Comparison of ENCODE assay signal across 19 mouse cellular contexts in genomic region chr17:24359006-24359405, GRCm38 (mm10). TPM values are rescaled to one million over a fixed set of nuclear protein-coding genes. Genes with fewer than 3 reads are reported as not detected.
DNase-seq lines count a peak whose midpoint lies in the region; ATAC-seq and TF ChIP-seq lines count a peak whose summit lies in the region.
"Had no signal": no experiment of that assay in that cellular context is flagged by ENCODE, and none has a peak within 500 bp of the region (broad histone marks: within the 10 kb centered on the region; RNA-seq: fewer than 3 reads in every experiment).

No protein-coding gene starts in this region.

- H3K4me2 ChIP-seq in intestine, embryonic 16.5 days (ENCODE audit: low read depth, low read length): no peak overlapping the region
- H3K4me2 ChIP-seq in intestine, postnatal 0 days (replicated peaks; ENCODE audit: low read depth): no peak overlapping the region
- no peak overlapping the region for H3K4me2 ChIP-seq in lung, embryonic 14.5 days
- H3K4me2 ChIP-seq: forebrain, embryonic 13.5 days; hindbrain, embryonic 12.5 days; limb, embryonic 15.5 days had no signal

- no peak for TF ChIP-seq CTCF in intestine, postnatal 0 days (IDR thresholded peaks at IDR 0.05; ENCODE audit: low read depth)
- no peak for TF ChIP-seq CTCF in lung, embryonic 14.5 days (IDR thresholded peaks at IDR 0.05; ENCODE audit: low read depth)

- H3K27me3 ChIP-seq in intestine, embryonic 16.5 days (replicated peaks; ENCODE audit: control insufficient read depth, insufficient read depth, low read length): no peaks in the 10 kb centered on the region
- no peaks in the 10 kb centered on the region for H3K27me3 ChIP-seq in intestine, postnatal 0 days (replicated peaks; ENCODE audit: control insufficient read depth, insufficient read depth, low read length)
- H3K27me3 ChIP-seq in lung, embryonic 14.5 days (ENCODE audit: insufficient read depth, low read length): no peaks in the 10 kb centered on the region
- H3K27me3 ChIP-seq: forebrain, embryonic 13.5 days; hindbrain, embryonic 12.5 days; limb, embryonic 15.5 days had no signal

- intact Hi-C loops in left cerebral cortex, postnatal 14 days (cut with DNase I): no loop called here

- ATAC-seq in intestine, embryonic 16.5 days: peak; percentile 31; the same call in 1 of the 2 replicates
- ATAC-seq in intestine, postnatal 0 days: no peak
- ATAC-seq in lung, embryonic 14.5 days (ENCODE audit: insufficient read depth): no peak
- no peak for ATAC-seq in frontal cortex, adult (ENCODE audit: low TSS enrichment)
- ATAC-seq: activated CD4-positive, CD25-positive, alpha-beta regulatory T cell, adult 4 months; forebrain, embryonic 13.5 days had no signal

- H3K4me1 ChIP-seq in intestine, embryonic 16.5 days (ENCODE audit: control insufficient read depth, insufficient read depth, low read length): peaks cover 3% of the 10 kb centered on the region; the same call in 1 of the 2 replicates
- 0 out of 2 replicates have a peak, but pooled peaks cover 2% of the 10 kb centered on the region for H3K4me1 ChIP-seq in intestine, postnatal 0 days (replicated peaks; ENCODE audit: control insufficient read depth, insufficient read depth, low read length)
- 0 out of 2 replicates have a peak, but pooled peaks cover 4% of the 10 kb centered on the region for H3K4me1 ChIP-seq in lung, embryonic 14.5 days (ENCODE audit: insufficient read depth)
- H3K4me1 ChIP-seq: limb, embryonic 15.5 days had no signal

- WGBS in intestine, embryonic 16.5 days: 75% methylated on average over 8 of the region's 8 CpGs
- WGBS in intestine, postnatal 0 days: 58% methylated on average over 8 of the region's 8 CpGs
- 68% methylated on average over 8 of the region's 8 CpGs for WGBS in lung, embryonic 14.5 days

- H3K9me3 ChIP-seq in intestine, embryonic 16.5 days (ENCODE audit: control insufficient read depth, low read length): no peaks in the 10 kb centered on the region
- H3K9me3 ChIP-seq in intestine, postnatal 0 days (ENCODE audit: control insufficient read depth): no peaks in the 10 kb centered on the region
- H3K9me3 ChIP-seq in lung, embryonic 14.5 days (ENCODE audit: low read depth, low read length): no peaks in the 10 kb centered on the region
- H3K9me3 ChIP-seq: forebrain, embryonic 13.5 days; hindbrain, embryonic 12.5 days; limb, embryonic 15.5 days; midbrain, embryonic 10.5 days had no signal

- H3K36me3 ChIP-seq in intestine, embryonic 16.5 days (ENCODE audit: control insufficient read depth, insufficient read depth, low read length): no peaks in the 10 kb centered on the region
- H3K36me3 ChIP-seq in intestine, postnatal 0 days (ENCODE audit: control insufficient read depth, insufficient read depth): no peaks in the 10 kb centered on the region
- no peaks in the 10 kb centered on the region for H3K36me3 ChIP-seq in lung, embryonic 14.5 days (ENCODE audit: insufficient read depth)
- H3K36me3 ChIP-seq: hindbrain, embryonic 12.5 days; limb, embryonic 15.5 days had no signal

- no peak overlapping the region for H3K9ac ChIP-seq in intestine, embryonic 16.5 days (ENCODE audit: low read depth, low read length)
- H3K9ac ChIP-seq in intestine, postnatal 0 days (ENCODE audit: low read depth, low read length): no peak overlapping the region
- H3K9ac ChIP-seq in lung, embryonic 14.5 days: no peak overlapping the region
- H3K9ac ChIP-seq: forebrain, embryonic 13.5 days; hindbrain, embryonic 12.5 days; limb, embryonic 15.5 days had no signal

- H3K4me3 ChIP-seq in intestine, embryonic 16.5 days (ENCODE audit: low read length): no peak overlapping the region
- no peak overlapping the region for H3K4me3 ChIP-seq in intestine, postnatal 0 days (ENCODE audit: low read depth, low read length)
- H3K4me3 ChIP-seq in lung, embryonic 14.5 days (ENCODE audit: low read depth, low read length): no peak overlapping the region
- H3K4me3 ChIP-seq: forebrain, embryonic 13.5 days; gastrocnemius, adult 2 months; hindbrain, embryonic 12.5 days; limb, embryonic 15.5 days; midbrain, embryonic 10.5 days had no signal

- DNase-seq in lung, embryonic 14.5 days: no peak
- no peak for DNase-seq in lung, postnatal 36 days
- peak; percentile 65 for DNase-seq in kidney, adult 18-20 months
- DNase-seq in kidney, postnatal 10 days: peak; percentile 43
- no peak for DNase-seq in left cerebral cortex, postnatal 14 days (ENCODE audit: low spot score in 2 of 2)
- DNase-seq: adrenal gland, postnatal 10 days; cerebellum, adult 9-10 months; gastrocnemius, adult 2 months; left cerebral cortex, postnatal 4 days had no signal

- no peak overlapping the region for H3K27ac ChIP-seq in intestine, embryonic 16.5 days (ENCODE audit: low read length)
- H3K27ac ChIP-seq in intestine, postnatal 0 days (ENCODE audit: low read depth, low read length): no peak overlapping the region
- peak overlapping the region; percentile 3; the same call in 1 of the 2 replicates for H3K27ac ChIP-seq in lung, embryonic 14.5 days (ENCODE audit: low read depth)
- H3K27ac ChIP-seq: forebrain, embryonic 13.5 days; gastrocnemius, adult 2 months; hindbrain, embryonic 12.5 days; limb, embryonic 15.5 days; midbrain, embryonic 10.5 days had no signal

RNA-seq across cellular contexts. Expression of gene Abca3, which starts 7.3 kb away (rescaled TPM):
- polyA plus RNA-seq in intestine, embryonic 16.5 days (2015; fragmentation: Nextera tagmentation; extraction: Ambion mirVana): 9.6 and 11.3 TPM in 2 replicates
- 11.3 and 12.7 TPM in 2 replicates for polyA plus RNA-seq in intestine, postnatal 0 days (2015; fragmentation: Nextera tagmentation; extraction: Ambion mirVana)
- polyA plus RNA-seq in lung, embryonic 14.5 days (2014; fragmentation: Nextera tagmentation; extraction: Ambion mirVana): 16.2 and 17.4 TPM in 2 replicates
- total RNA-seq in left cerebral cortex, postnatal 14 days (2021): 100 to 1,000 TPM; 111 to 118 TPM

RNA-seq across cellular contexts. Expression of gene Abca17, which starts 8.1 kb away (rescaled TPM):
- polyA plus RNA-seq in intestine, embryonic 16.5 days (2015; fragmentation: Nextera tagmentation; extraction: Ambion mirVana): not detected in 2 replicates
- polyA plus RNA-seq in intestine, postnatal 0 days (2015; fragmentation: Nextera tagmentation; extraction: Ambion mirVana): not detected in 2 replicates
- not detected in 2 replicates for polyA plus RNA-seq in lung, embryonic 14.5 days (2014; fragmentation: Nextera tagmentation; extraction: Ambion mirVana)
- 1 to 10 TPM in 1 of 2 experiments, under 1 TPM in 1; 0.77 to 1.3 TPM for total RNA-seq in left cerebral cortex, postnatal 14 days (2021)
- total RNA-seq: gastrocnemius, adult 2 months; heart, postnatal 25 days had no signal
- polyA plus RNA-seq: embryonic facial prominence, embryonic 14.5 days; limb, embryonic 15.5 days had no signal

RNA-seq across cellular contexts. Expression of gene Rnps1, which starts 55.4 kb away (rescaled TPM):
- 233 and 248 TPM in 2 replicates for polyA plus RNA-seq in intestine, embryonic 16.5 days (2015; fragmentation: Nextera tagmentation; extraction: Ambion mirVana)
- 111 and 114 TPM in 2 replicates for polyA plus RNA-seq in intestine, postnatal 0 days (2015; fragmentation: Nextera tagmentation; extraction: Ambion mirVana)
- 282 and 292 TPM in 2 replicates for polyA plus RNA-seq in lung, embryonic 14.5 days (2014; fragmentation: Nextera tagmentation; extraction: Ambion mirVana)
- 100 to 1,000 TPM; 141 to 145 TPM for total RNA-seq in left cerebral cortex, postnatal 14 days (2021)

Comparison
In these comparisons a context has a peak if more than half of its experiments do, and no peak if none do; other contexts are left out.
1. DNase-seq: peak in kidney, adult 18-20 months (single experiment) and kidney, postnatal 10 days (single experiment); none in lung, embryonic 14.5 days (single experiment), lung, postnatal 36 days (single experiment) and left cerebral cortex, postnatal 14 days (0 of 2).